Comparison of ENCODE assay signal across 33 mouse cellular contexts in the genomic region with DNA sequence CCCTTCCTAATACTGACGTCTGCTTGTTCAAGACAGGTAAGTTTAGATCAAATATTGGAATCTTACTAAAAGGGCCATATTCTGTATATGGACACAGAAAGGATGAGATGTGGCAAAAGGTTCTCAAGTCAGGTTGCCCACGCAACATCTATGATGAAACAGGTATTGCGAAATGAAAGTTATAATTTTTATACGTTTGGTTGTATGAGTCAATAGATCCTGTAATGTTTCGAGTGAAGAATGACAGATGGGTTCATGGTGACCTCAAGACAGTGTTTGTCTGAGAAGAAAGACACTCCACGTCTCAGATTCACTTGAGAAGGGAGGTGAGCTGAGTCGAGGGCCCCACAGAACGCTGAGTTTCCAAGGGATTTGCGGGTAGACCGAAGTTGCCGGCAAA.
"Had no signal": no experiment of that assay in that cellular context is flagged by ENCODE, and none has a peak within 500 bp of the region (broad histone marks: within the 10 kb centered on the region; RNA-seq: fewer than 3 reads in every experiment).

No protein-coding gene starts in this region.

- DNase-seq: heart, postnatal 10 days; heart, postnatal 14 days; heart, postnatal 36 days; heart, postnatal 4 days; kidney, adult 11 months; kidney, adult 18-20 months; kidney, adult 2 months; kidney, adult 8-10 months; kidney, adult 9 months; kidney, postnatal 10 days; kidney, postnatal 14 days; kidney, postnatal 25 days; kidney, postnatal 36 days; kidney, postnatal 4 days; layer of hippocampus, adult 9-11 months; layer of hippocampus, postnatal 36 days had no signal

- H3K4me3 ChIP-seq: heart, embryonic 13.5 days; heart, embryonic 15.5 days; hindbrain, embryonic 10.5 days; hindbrain, embryonic 12.5 days; hindbrain, embryonic 13.5 days; hindbrain, embryonic 15.5 days; intestine, embryonic 15.5 days; kidney, embryonic 15.5 days; layer of hippocampus, adult 2 months; left cerebral cortex, adult 2 months had no signal

- ATAC-seq: hindbrain, embryonic 16.5 days; hindbrain, postnatal 0 days; inflammation-experienced regulatory T-cells, adult 6 months; intestine, embryonic 15.5 days; intestine, embryonic 16.5 days; intestine, postnatal 0 days had no signal

- H3K27ac ChIP-seq: heart, embryonic 13.5 days; heart, embryonic 15.5 days; hindbrain, embryonic 10.5 days; hindbrain, embryonic 12.5 days; hindbrain, embryonic 13.5 days; hindbrain, embryonic 14.5 days; hindbrain, embryonic 15.5 days; hindbrain, postnatal 0 days; intestine, embryonic 15.5 days; kidney, embryonic 15.5 days; kidney, postnatal 0 days; layer of hippocampus, adult 2 months; left cerebral cortex, adult 2 months had no signal
